15 mouse cellular contexts compared by ENCODE assay signal in genomic region chr2:77220960-77221359, GRCm38 (mm10). TPM values are rescaled to one million over a fixed set of nuclear protein-coding genes. Genes with fewer than 3 reads are reported as not detected.
DNase-seq lines count a peak whose midpoint lies in the region; ATAC-seq lines count a peak whose summit lies in the region.
"Had no signal": no experiment of that assay in that cellular context is flagged by ENCODE, and none has a peak within 500 bp of the region (broad histone marks: within the 10 kb centered on the region; RNA-seq: fewer than 3 reads in every experiment).

No protein-coding gene starts in this region.

- ATAC-seq in frontal cortex, adult (ENCODE audit: low TSS enrichment), result peak; percentile 98
- ATAC-seq in CD4-positive, CD25-positive, alpha-beta regulatory T cell, adult 4 months, result no peak
- ATAC-seq: activated CD4-positive, CD25-positive, alpha-beta regulatory T cell, adult 4 months had no signal

- no peak for DNase-seq in frontal cortex, postnatal 36 days (ENCODE audit: low spot score in 2 of 2)
- DNase-seq in right cerebral cortex, postnatal 10 days (ENCODE audit: low spot score in 2 of 2), result peak; percentile 59 to 61
- no peak for DNase-seq in right cerebral cortex, postnatal 14 days
- peak; percentile 59 for DNase-seq in layer of hippocampus, adult 9-11 months
- no peak for DNase-seq in thymus, postnatal 4 days
- DNase-seq: cerebellum, adult 18-20 months; embryo, embryonic 11 days; gastrocnemius, postnatal 14 days; kidney, adult 2 months; kidney, postnatal 4 days; right cerebral cortex, postnatal 25 days had no signal

RNA-seq across cellular contexts. Expression of gene Ccdc141, which starts 50.5 kb away (rescaled TPM):
- 1 to 10 TPM; 1.6 to 4.8 TPM for polyA plus RNA-seq in CD4-positive, CD25-positive, alpha-beta regulatory T cell, adult 4 months (2017; shearing (Covaris generic))

RNA-seq across cellular contexts. Expression of gene Sestd1, which starts 59.4 kb away (rescaled TPM):
- under 1 TPM; 0.04 to 0.16 TPM for polyA plus RNA-seq in CD4-positive, CD25-positive, alpha-beta regulatory T cell, adult 4 months (2017; shearing (Covaris generic))
- polyA plus RNA-seq: erythroblast, embryonic 14.5 days had no signal

Comparison
In these comparisons a context has a peak if more than half of its experiments do, and no peak if none do; other contexts are left out.
1. DNase-seq: peak in right cerebral cortex, postnatal 10 days (2 of 2) and layer of hippocampus, adult 9-11 months (single experiment); none in frontal cortex, postnatal 36 days (0 of 2), right cerebral cortex, postnatal 14 days (single experiment) and thymus, postnatal 4 days (single experiment).